Mouse (Mus musculus) stomach, embryonic 15.5 days (tissue): ENCODE measurements around the gene Lgals4. TPM values are rescaled to one million over a fixed set of nuclear protein-coding genes. Genes with fewer than 3 reads are reported as not detected.

ENCODE experiments used
- ATAC-seq: fragments of 200-750 bp; cut with Nextera tagmentation; 2 replicates; pipeline ENCODE4 v1.8.0; 2017; ENCODE audit warnings: low read depth, moderate number of reproducible peaks, moderate TSS enrichment; ENCODE audit not compliant: insufficient read depth, low FRiP score
- H3K27ac ChIP-seq: fragments of 300-500 bp; sonication (generic); 2 replicates; pipeline ENCODE4 v1.5.1; 2015; ENCODE audit warnings: mild to moderate bottlenecking, inconsistent platforms
- H3K27me3 ChIP-seq: fragments of 300-500 bp; sonication (generic); replicated peaks from 2 replicates; pipeline ENCODE4 v1.6.1; 2015; ENCODE audit warnings: inconsistent platforms
- H3K36me3 ChIP-seq: fragments of 300-500 bp; sonication (generic); 2 replicates; pipeline ENCODE4 v1.6.1; 2015; ENCODE audit warnings: inconsistent platforms
- H3K4me1 ChIP-seq: fragments of 300-500 bp; sonication (generic); 2 replicates; pipeline ENCODE4 v1.6.1; 2015; ENCODE audit warnings: inconsistent platforms
- H3K4me2 ChIP-seq: fragments of 300-500 bp; sonication (generic); 2 replicates; pipeline ENCODE4 v1.6.1; 2015; ENCODE audit warnings: mild to moderate bottlenecking, inconsistent platforms
- H3K4me3 ChIP-seq: fragments of 300-500 bp; sonication (generic); replicated peaks from 2 replicates; pipeline ENCODE4 v1.5.1; 2015; ENCODE audit warnings: inconsistent platforms
- H3K9ac ChIP-seq: fragments of 300-500 bp; sonication (generic); 2 replicates; pipeline ENCODE4 v1.6.1; 2015; ENCODE audit warnings: inconsistent platforms
- H3K9me3 ChIP-seq: fragments of 300-500 bp; sonication (generic); 2 replicates; pipeline ENCODE4 v1.6.1; 2016; ENCODE audit warnings: inconsistent platforms
- WGBS: fragments of 180-500 bp; shearing (Covaris S2); methylation state at CpG from one replicate; pipeline ENCODE4 v1.1.7; 2015; 5-methylcytosine and 5-hydroxymethylcytosine counted together
- polyA plus RNA-seq: library from polyadenylated mRNA; unstranded; fragments of >200 nt; fragmentation: Nextera tagmentation; extraction: Ambion mirVana; gene quantifications from 2 replicates; pipeline ENCODE4 v1.2.1, GENCODE M21; 2015

Lgals4 gene
- polyA plus RNA-seq, 1 experiment from 2014 or later, result 340 TPM

DNA sequence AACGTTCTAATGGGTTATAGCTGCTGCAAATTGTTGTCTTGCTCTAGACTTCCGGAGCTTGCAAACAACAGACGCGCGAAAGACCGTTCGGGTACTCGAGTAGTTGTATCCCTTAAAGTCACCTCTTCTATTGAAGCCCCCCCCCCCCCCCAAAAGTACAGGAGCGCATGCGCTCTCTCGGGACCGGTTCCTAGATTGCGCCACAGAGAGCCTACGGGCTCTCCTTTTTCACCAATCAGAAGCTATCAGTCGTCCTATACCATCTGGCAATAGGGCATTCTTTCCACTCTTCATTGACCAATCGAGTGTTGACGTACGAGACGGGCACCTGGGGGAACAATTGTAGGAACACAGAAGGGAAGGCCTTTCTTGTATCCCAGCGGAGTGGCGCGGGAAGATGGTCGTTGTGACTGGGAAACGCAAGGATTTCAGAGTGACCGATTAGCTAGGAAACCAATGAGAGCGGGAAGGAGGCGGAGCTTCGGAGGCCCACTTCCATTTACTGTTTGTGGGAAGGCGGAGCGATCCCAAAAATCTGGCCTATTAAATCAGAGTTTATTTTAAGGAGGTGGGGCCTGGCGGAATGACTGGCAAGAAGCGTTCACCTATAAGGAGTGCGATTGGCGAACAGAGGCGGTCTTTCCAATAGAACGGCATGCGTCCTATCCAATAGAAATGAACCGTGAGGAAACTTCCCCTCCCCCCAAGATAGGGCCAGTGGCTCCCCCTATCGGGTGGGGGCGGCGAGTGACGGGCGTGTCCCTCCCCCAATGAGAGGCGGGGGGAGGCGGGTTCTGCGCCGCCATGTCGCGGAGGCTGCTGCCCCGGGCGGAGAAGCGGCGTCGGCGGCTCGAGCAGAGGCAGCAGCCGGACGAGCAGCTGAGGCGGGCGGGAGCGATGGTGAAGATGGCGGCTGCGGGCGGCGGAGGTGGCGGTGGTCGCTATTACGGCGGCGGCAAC lies 23.3 kb upstream of the Lgals4 start:
- Histone ChIP-seq H3K4me2 (peak overlapping the region; percentile 94), H3K4me1 (peaks cover 30% of the 10 kb centered on the region), H3K9me3 (no peaks in the 10 kb centered on the region), H3K4me3 (peak overlapping the region; percentile 74), H3K27me3 (no peaks in the 10 kb centered on the region), H3K9ac (peak overlapping the region; percentile 90), H3K36me3 (peaks cover 24% of the 10 kb centered on the region), H3K27ac (peak overlapping the region; percentile 100)
- WGBS, result under 1% methylated on average over 59 of the region's 70 CpGs
- peak; percentile 93 for ATAC-seq

DNA sequence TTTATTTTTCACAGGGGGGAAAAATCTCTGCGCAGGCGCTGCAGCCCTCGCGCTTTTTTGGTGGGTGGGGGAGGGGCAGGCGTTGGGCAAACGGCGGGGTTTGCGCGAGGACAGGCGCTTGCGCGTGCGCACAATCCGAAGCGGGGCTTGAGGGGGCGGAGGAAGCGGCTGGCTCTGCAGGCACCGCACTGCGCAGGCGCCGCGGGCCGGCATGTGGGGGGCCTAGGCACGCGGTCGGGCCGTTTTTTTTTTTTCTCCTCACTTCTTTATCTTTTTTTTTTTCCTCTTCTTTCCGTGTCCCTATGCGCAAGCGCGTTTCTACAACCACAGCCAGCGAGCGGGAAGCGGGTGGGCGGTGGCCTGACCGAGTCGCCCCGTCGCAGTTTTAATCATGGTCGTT lies 22.4 kb upstream of the Lgals4 start:
- Histone ChIP-seq H3K4me1 (peaks cover 37% of the 10 kb centered on the region), H3K9me3 (no peaks in the 10 kb centered on the region), H3K4me2 (peak overlapping the region; percentile 71), H3K27me3 (no peaks in the 10 kb centered on the region), H3K9ac (peak overlapping the region; percentile 90), H3K36me3 (peaks cover 33% of the 10 kb centered on the region), H3K27ac (peak overlapping the region; percentile 100), H3K4me3 (peak overlapping the region; percentile 74)
- under 1% methylated on average over 40 of the region's 40 CpGs for WGBS
- peak; percentile 34; the same call in 1 of the 2 replicates for ATAC-seq

DNA sequence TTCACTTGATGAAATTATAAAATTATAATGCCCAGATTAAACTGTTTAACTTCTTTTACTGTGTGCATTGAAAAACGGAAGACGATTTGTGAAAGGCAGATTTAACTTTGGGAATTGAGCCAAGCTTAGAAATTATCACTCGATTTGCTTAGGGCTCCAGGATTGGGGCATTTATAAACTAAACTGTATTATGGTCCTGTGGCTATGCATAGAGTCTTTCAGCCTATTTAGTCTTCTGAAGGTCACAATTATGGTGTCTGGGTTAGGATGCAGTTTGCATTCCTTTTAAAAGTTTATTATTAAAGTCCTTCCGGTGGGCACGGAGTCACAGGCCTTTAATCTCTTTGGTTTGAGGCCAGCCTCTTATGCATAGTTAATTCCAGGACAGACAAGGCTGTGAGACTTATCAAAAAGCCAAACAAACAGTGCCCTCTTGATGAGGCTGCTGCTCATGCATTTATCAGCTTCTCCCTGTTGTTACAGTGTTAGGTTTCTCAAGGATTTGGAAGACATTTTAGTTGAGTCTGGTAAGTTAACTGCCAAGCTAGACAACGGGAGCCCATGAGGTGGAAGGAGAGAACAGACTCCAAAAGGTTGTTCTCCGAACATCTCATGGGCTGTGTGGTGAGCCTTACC lies 21.9 kb upstream of the Lgals4 start:
- H3K4me2 ChIP-seq, result peak overlapping the region; percentile 71
- ATAC-seq, result no peak
- H3K9me3 ChIP-seq, result no peaks in the 10 kb centered on the region
- H3K4me3 ChIP-seq, result peak overlapping the region; percentile 74
- peaks cover 38% of the 10 kb centered on the region for H3K36me3 ChIP-seq
- H3K9ac ChIP-seq, result peak overlapping the region; percentile 49; the same call in 1 of the 2 replicates
- 4% methylated on average over 7 of the region's 7 CpGs for WGBS
- peak overlapping the region; percentile 100; the same call in 1 of the 2 replicates for H3K27ac ChIP-seq
- H3K27me3 ChIP-seq, result no peaks in the 10 kb centered on the region
- peaks cover 38% of the 10 kb centered on the region for H3K4me1 ChIP-seq

DNA sequence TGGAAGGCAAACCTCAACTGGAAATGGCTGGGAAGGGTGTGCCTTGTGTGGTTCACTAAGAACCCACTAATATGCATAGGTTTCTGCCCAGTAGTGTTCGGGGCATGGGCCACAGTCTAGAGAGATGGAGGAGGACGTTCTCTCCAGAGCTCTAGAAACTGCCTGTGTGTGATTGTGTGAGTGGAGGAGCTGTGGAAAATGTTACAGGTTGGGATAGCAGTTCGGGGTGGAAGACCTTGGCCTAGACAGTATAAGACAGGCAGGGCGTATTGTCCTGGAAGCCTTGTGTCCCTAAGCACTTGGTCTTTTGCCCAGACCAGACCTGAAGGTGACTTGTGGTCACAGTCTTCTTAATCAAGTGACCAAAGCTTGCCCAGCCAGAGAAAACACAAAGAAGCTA lies 21.2 kb upstream of the Lgals4 start:
- Histone ChIP-seq H3K9ac (peak overlapping the region; percentile 49; the same call in 1 of the 2 replicates), H3K27ac (peak overlapping the region; percentile 100), H3K4me2 (peak overlapping the region; percentile 71), H3K9me3 (no peaks in the 10 kb centered on the region), H3K4me1 (peaks cover 43% of the 10 kb centered on the region), H3K4me3 (peak overlapping the region; percentile 74), H3K36me3 (peaks cover 45% of the 10 kb centered on the region), H3K27me3 (no peaks in the 10 kb centered on the region)
- no peak for ATAC-seq
- WGBS, result 53% methylated on average over 4 of the region's 4 CpGs

DNA sequence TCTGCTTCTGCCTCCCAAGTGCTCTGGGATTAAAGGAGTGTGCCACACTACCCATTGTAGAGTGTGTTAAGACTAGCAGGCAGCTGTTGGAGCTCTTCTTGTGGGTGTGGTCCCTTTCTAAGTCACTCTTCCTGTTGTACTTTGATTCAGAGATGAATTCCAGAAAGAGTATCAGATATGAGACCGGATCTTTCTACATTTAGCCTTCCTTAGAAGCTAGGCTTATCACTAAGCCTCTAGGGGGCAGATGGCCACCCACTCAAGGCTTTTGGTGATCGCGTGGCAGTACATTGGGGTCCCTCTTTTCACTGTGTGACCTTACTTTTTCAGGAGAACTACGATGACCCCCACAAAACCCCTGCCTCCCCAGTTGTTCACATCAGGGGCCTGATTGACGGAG lies 20.7 kb upstream of the Lgals4 start:
- Histone ChIP-seq H3K4me2 (peak overlapping the region; percentile 71), H3K27ac (peak overlapping the region; percentile 100; the same call in 1 of the 2 replicates), H3K4me1 (peaks cover 41% of the 10 kb centered on the region), H3K9ac (0 out of 2 replicates have a peak overlapping the region, but pooled peaks have one; percentile 49), H3K4me3 (peak overlapping the region; percentile 74), H3K9me3 (no peaks in the 10 kb centered on the region), H3K27me3 (no peaks in the 10 kb centered on the region), H3K36me3 (peaks cover 50% of the 10 kb centered on the region)
- WGBS, result 67% methylated on average over 5 of the region's 5 CpGs
- no peak for ATAC-seq

DNA sequence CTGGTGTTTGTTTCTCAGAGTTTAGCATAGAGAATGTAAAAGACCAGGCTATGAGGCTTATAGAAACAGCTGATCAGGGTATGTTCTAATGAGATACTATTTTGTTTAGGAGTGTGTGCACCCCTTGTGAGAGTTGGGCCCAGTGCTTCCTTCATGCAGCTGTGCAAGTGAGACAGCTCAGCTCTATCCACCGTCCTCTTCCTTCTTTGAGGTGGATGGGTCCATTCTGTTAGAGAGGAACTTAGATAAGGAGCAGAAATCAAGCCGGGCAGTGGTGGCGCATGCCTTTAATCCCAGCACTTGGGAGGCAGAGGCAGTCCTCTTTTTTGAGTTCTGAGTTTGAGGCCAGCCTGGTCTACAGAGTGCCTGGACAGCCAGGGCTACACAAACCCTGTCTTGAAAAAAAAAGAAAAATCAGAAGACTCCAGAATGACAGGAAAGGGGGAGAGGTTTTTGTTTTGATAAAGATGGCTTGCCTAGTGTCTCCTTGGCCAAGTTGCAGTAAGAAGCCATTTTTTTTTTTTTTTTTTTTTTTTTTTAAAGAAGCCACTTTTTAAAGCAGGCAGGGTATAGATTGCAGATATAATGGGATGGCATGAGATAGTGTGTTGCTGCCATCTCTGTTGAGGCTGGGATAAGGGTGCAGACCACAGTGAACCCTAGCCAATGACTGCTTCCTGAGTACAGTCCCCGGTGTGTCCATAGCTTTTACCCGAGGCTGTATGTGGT lies 19.2 kb upstream of the Lgals4 start:
- Histone ChIP-seq H3K27ac (no peak overlapping the region), H3K9ac (no peak overlapping the region), H3K4me1 (peaks cover 42% of the 10 kb centered on the region), H3K4me2 (no peak overlapping the region), H3K36me3 (peaks cover 61% of the 10 kb centered on the region), H3K9me3 (no peaks in the 10 kb centered on the region), H3K4me3 (0 out of 2 replicates have a peak overlapping the region, but pooled peaks have one; percentile 3), H3K27me3 (no peaks in the 10 kb centered on the region)
- ATAC-seq, result no peak
- WGBS, result 72% methylated on average over 5 of the region's 5 CpGs

DNA sequence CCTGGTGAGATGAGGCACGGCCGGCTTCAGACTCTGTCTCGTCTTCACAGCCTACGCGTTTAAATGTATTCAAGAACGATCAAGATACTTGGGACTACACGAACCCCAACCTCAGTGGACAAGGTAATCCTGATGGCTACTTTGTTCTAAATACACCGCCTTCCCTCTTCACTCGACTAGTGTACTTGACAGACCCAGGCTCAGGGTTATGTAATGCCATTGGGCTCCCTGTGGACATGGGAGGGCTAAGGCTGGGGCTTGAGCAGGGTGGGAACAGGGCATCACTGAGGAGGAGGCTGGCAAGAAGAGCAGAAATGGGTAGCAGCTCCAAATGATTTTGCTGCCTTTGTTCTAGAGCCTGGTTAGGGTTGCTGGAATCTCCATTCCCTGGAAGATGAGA lies 18.4 kb upstream of the Lgals4 start:
- Histone ChIP-seq H3K27me3 (no peaks in the 10 kb centered on the region), H3K36me3 (peaks cover 67% of the 10 kb centered on the region), H3K9ac (no peak overlapping the region), H3K4me1 (peaks cover 47% of the 10 kb centered on the region), H3K27ac (no peak overlapping the region), H3K4me2 (no peak overlapping the region), H3K9me3 (no peaks in the 10 kb centered on the region), H3K4me3 (no peak overlapping the region)
- ATAC-seq, result no peak
- 91% methylated on average over 9 of the region's 9 CpGs for WGBS

DNA sequence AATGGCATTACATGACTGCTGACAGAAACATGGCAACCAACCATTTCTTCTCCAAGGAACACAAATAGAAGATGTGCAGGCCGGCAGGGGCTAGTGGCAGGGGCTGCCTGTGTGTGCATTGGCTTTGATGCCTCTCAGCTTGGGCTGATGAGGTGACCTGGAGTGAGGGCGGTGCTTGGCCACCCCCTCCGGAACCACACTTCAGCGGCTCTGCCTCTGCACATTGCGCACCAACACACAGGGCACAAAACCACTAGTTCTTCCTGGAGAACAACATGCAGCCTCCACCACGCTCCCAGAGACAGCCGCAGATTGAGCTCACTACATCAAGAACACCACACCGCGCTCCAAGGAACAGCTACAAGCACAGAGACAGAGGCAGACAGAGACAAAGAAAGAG lies 17.5 kb upstream of the Lgals4 start:
- Histone ChIP-seq H3K36me3 (peaks cover 76% of the 10 kb centered on the region), H3K27ac (no peak overlapping the region), H3K27me3 (no peaks in the 10 kb centered on the region), H3K4me3 (no peak overlapping the region), H3K4me1 (peaks cover 54% of the 10 kb centered on the region), H3K4me2 (no peak overlapping the region), H3K9me3 (no peaks in the 10 kb centered on the region), H3K9ac (no peak overlapping the region)
- WGBS, result 82% methylated on average over 9 of the region's 9 CpGs
- no peak for ATAC-seq

DNA sequence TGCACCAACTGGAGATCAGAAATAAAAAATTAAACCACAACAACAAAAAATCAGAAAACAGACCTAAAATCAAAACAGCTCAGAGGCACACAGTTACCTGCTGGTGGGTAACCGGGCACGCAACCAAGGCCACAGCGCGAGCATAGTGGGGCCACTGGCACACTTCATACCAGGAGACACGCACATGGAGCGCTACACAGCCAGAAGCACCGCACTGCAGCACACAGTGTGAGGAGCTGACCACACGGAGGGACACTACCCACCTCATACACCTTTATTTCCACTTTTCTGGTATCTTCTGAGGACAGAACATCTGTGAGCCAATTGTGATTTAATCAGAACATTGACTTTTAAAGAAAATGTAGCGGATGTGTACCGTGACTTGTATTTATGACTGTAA lies 16.7 kb upstream of the Lgals4 start:
- H3K9me3 ChIP-seq, result no peaks in the 10 kb centered on the region
- peaks cover 57% of the 10 kb centered on the region for H3K4me1 ChIP-seq
- no peak overlapping the region for H3K4me3 ChIP-seq
- H3K36me3 ChIP-seq, result peaks cover 82% of the 10 kb centered on the region
- H3K4me2 ChIP-seq, result no peak overlapping the region
- WGBS, result 90% methylated on average over 10 of the region's 10 CpGs
- no peak overlapping the region for H3K9ac ChIP-seq
- H3K27me3 ChIP-seq, result no peaks in the 10 kb centered on the region
- no peak for ATAC-seq
- H3K27ac ChIP-seq, result no peak overlapping the region

DNA sequence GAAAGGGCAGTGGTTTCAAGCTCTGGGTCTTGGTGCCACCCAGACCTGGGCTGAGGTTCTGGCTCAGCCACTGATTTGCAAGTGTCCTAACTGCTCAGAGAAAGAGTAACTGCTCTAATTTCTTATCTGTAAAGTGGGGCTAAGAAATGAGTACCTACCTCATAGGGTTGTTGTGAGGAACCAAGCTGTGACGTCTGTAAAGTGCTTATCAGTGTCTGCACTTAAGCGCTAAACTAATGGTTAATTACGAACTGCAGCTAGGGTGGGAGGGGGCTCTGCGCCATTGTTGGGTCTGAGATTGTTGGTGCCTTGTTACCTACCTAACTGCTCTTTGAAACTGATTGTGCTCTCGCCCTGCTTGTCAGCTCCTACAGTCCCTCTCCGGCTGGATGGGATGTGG lies 16.1 kb upstream of the Lgals4 start:
- H3K9ac ChIP-seq, result no peak overlapping the region
- peaks cover 84% of the 10 kb centered on the region for H3K36me3 ChIP-seq
- no peak overlapping the region for H3K4me2 ChIP-seq
- no peaks in the 10 kb centered on the region for H3K9me3 ChIP-seq
- no peak for ATAC-seq
- 63% methylated on average over 6 of the region's 6 CpGs for WGBS
- H3K27ac ChIP-seq, result no peak overlapping the region
- peaks cover 53% of the 10 kb centered on the region for H3K4me1 ChIP-seq
- H3K27me3 ChIP-seq, result no peaks in the 10 kb centered on the region
- H3K4me3 ChIP-seq, result no peak overlapping the region

DNA sequence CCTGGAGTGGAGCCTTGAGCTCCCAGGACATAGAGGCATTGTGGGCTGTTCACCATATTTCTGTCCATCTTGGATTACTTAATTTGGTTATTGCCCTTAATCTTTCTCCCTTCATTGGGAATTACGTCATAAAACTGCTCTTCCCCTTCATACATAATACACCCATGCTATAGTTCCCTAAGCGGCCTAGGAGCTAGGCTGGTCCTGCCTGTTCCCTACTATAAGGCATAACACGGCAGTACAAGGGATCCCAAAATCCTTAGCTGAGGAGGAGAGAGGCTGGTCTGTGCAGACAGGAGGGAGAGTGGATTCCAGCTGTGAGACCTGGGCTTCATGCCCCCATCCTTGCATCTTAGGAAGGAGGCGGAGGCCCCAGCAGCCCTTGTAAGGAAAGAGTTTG lies 15.7 kb upstream of the Lgals4 start:
- Histone ChIP-seq H3K27me3 (no peaks in the 10 kb centered on the region), H3K9ac (no peak overlapping the region), H3K27ac (no peak overlapping the region), H3K36me3 (peaks cover 86% of the 10 kb centered on the region), H3K4me2 (no peak overlapping the region), H3K4me1 (peaks cover 49% of the 10 kb centered on the region), H3K4me3 (no peak overlapping the region), H3K9me3 (no peaks in the 10 kb centered on the region)
- ATAC-seq, result no peak
- 74% methylated on average over 4 of the region's 4 CpGs for WGBS
